Mouse (Mus musculus) lung, adult 2 months (tissue): ENCODE measurements at regions not wholly inside any gene's neighbourhood (a gene's known extent, or its start where the extent isn't known, plus 50 kb on each side); places are given as distances from the start of the nearest gene placed in this dataset.
A peak's percentile ranks its signal among the peaks of the same experiment; 100 is the strongest.
"Not testable (repeated sequence)": the region's sequence is repeated elsewhere in the genome, so short reads cannot be mapped to it uniquely, and the experiment has no call there.

Experiments used
- DNase-seq: peaks from one replicate; pipeline ENCODE4 v3.0.0; 2022
- H3K4me1 ChIP-seq: fragments of 200-500 bp; 2 replicates; pipeline ENCODE4 v1.6.1; 2011; ENCODE audit warnings: low read length; ENCODE audit not compliant: control insufficient read depth, insufficient read depth
- H3K4me3 ChIP-seq: fragments of 200-500 bp; replicated peaks from 2 replicates; pipeline ENCODE3; 2011; ENCODE audit warnings: low read depth, mild to moderate bottlenecking, control low read depth, low read length; ENCODE audit errors: extremely low read depth
- CTCF ChIP-seq: fragments of 200-500 bp; IDR thresholded peaks from 2 replicates; pipeline ENCODE4 v1.5.1; 2011; ENCODE audit warnings: mild to moderate bottlenecking, low read length, control low read depth; ENCODE audit not compliant: insufficient read depth
- POLR2A ChIP-seq: fragments of 200-500 bp; IDR thresholded peaks from 2 replicates; pipeline ENCODE4 v1.6.1; 2011; ENCODE audit warnings: low read depth, mild to moderate bottlenecking, control low read depth, low read length, borderline replicate concordance; ENCODE audit errors: extremely low read depth
- WGBS: fragments of 180-500 bp; shearing (Covaris S2); methylation state at CpG from one replicate; pipeline ENCODE4 v1.1.7; 2018; 5-methylcytosine and 5-hydroxymethylcytosine counted together

GRCm38 (mm10) chr2:72644151-72644843 lies 168.3 kb downstream of the Cdca7 start:
- 80% methylated on average over 10 of the region's 10 CpGs for WGBS
- H3K4me1 ChIP-seq, result no peaks in the 10 kb centered on the region
- TF ChIP-seq POLR2A (no peak), CTCF (no peak)
- no peak for DNase-seq
- H3K4me3 ChIP-seq, result no peak overlapping the region

- H3K4me1 ChIP-seq, result no peaks in the 10 kb centered on the region
- H3K4me3 ChIP-seq, result no peak overlapping the region
- no peak for TF ChIP-seq POLR2A
- TF ChIP-seq CTCF, result no peak
- WGBS, result 64% methylated on average over 5 of the region's 5 CpGs
- DNase-seq, result no peak
These were observed 171.7 kb downstream of the Cdca7 start for GRCm38 (mm10) chr2:72647642-72648041.

GRCm38 (mm10) chr2:72648294-72648693 lies 172.3 kb downstream of the Cdca7 start:
- no peak for DNase-seq
- Histone ChIP-seq H3K4me1 (no peaks in the 10 kb centered on the region), H3K4me3 (no peak overlapping the region)
- 58% methylated on average over 5 of the region's 5 CpGs for WGBS
- TF ChIP-seq POLR2A (no peak), CTCF (no peak)

GRCm38 (mm10) chr2:72655864-72656263 lies 179.9 kb downstream of the Cdca7 start:
- no peak for DNase-seq
- Histone ChIP-seq H3K4me1 (no peaks in the 10 kb centered on the region), H3K4me3 (no peak overlapping the region)
- WGBS, result 69% methylated on average over 9 of the region's 9 CpGs
- TF ChIP-seq CTCF (peak; percentile 4; the same call in 1 of the 2 replicates), POLR2A (no peak)

GRCm38 (mm10) chr2:72657101-72657920 lies 181.4 kb downstream of the Cdca7 start:
- WGBS, result 61% methylated on average over 10 of the region's 10 CpGs

GRCm38 (mm10) chr2:72662396-72662795 lies 186.4 kb downstream of the Cdca7 start:
- no peak for DNase-seq
- H3K4me3 ChIP-seq, result no peak overlapping the region
- H3K4me1 ChIP-seq, result no peaks in the 10 kb centered on the region
- WGBS, result 74% methylated on average over 7 of the region's 7 CpGs
- TF ChIP-seq POLR2A, result no peak
- no peak for TF ChIP-seq CTCF

More at GRCm38 (mm10) chr2:72657101-72657920, 181.4 kb downstream of the Cdca7 start:
- no peak for TF ChIP-seq POLR2A
- TF ChIP-seq CTCF, result no peak
- Histone ChIP-seq H3K4me1 (no peaks in the 10 kb centered on the region), H3K4me3 (no peak overlapping the region)
- no peak for DNase-seq

- H3K4me3 ChIP-seq, result no peak overlapping the region
- 50% methylated on average over 8 of the region's 8 CpGs for WGBS
- DNase-seq, result no peak
- H3K4me1 ChIP-seq, result no peaks in the 10 kb centered on the region
- TF ChIP-seq POLR2A (no peak), CTCF (no peak)
These were observed 187.2 kb downstream of the Cdca7 start for GRCm38 (mm10) chr2:72662979-72663780.

GRCm38 (mm10) chr2:72667396-72667795 lies 191.4 kb downstream of the Cdca7 start:
- not testable (repeated sequence) for H3K4me3 ChIP-seq, DNase-seq, H3K4me1 ChIP-seq
- 93% methylated on average over 16 of the region's 16 CpGs for WGBS
